Mouse (Mus musculus) stomach, postnatal 0 days (tissue): ENCODE results near the gene Tmem82. TPM values are rescaled to one million over a fixed set of nuclear protein-coding genes. Genes with fewer than 3 reads are reported as not detected.

ENCODE experiments used
- ATAC-seq: fragments of 200-750 bp; cut with Nextera tagmentation; 2 replicates; pipeline ENCODE4 v1.8.0; 2017; ENCODE audit not compliant: low FRiP score, low TSS enrichment
- DNase-seq: peaks from one replicate; pipeline ENCODE4 v3.0.0-alpha.2; 2016; ENCODE audit warnings: low spot score
- H3K27ac ChIP-seq: fragments of 300-500 bp; sonication (generic); replicated peaks from 2 replicates; pipeline ENCODE4 v1.5.1; 2014; ENCODE audit warnings: mild to moderate bottlenecking, control low read depth
- H3K27me3 ChIP-seq: fragments of 300-500 bp; sonication (generic); 2 replicates; pipeline ENCODE4 v1.6.1; 2014; ENCODE audit warnings: low read length; ENCODE audit not compliant: control insufficient read depth, insufficient read depth
- H3K36me3 ChIP-seq: fragments of 300-500 bp; sonication (generic); 2 replicates; pipeline ENCODE4 v1.6.1; 2014; ENCODE audit warnings: low read length, mixed read lengths; ENCODE audit not compliant: control insufficient read depth, insufficient read depth
- H3K4me1 ChIP-seq: fragments of 300-500 bp; sonication (generic); replicated peaks from 2 replicates; pipeline ENCODE4 v1.6.1; 2014; ENCODE audit warnings: antibody characterized with exemption; ENCODE audit not compliant: control insufficient read depth, insufficient read depth
- H3K4me2 ChIP-seq: fragments of 300-500 bp; sonication (generic); replicated peaks from 2 replicates; pipeline ENCODE4 v1.6.1; 2014; ENCODE audit warnings: low read depth, mild to moderate bottlenecking, control low read depth, moderate library complexity
- H3K4me3 ChIP-seq: fragments of 300-500 bp; sonication (generic); 2 replicates; pipeline ENCODE4 v1.5.1; 2014; ENCODE audit warnings: low read depth, low read length, control low read depth
- H3K9ac ChIP-seq: fragments of 300-500 bp; sonication (generic); 2 replicates; pipeline ENCODE4 v1.6.1; 2014; ENCODE audit warnings: mild to moderate bottlenecking, low read length, control low read depth, mixed read lengths
- H3K9me3 ChIP-seq: fragments of 300-500 bp; sonication (generic); 2 replicates; pipeline ENCODE4 v1.6.1; 2016; ENCODE audit warnings: low read length; ENCODE audit not compliant: control insufficient read depth
- CTCF ChIP-seq: IDR thresholded peaks from 2 replicates; pipeline ENCODE4 v1.5.1; 2016; ENCODE audit warnings: antibody characterized with exemption, low read depth, mild to moderate bottlenecking, moderate library complexity
- EP300 ChIP-seq: optimal IDR thresholded peaks from 2 replicates; pipeline ENCODE3; 2016; ENCODE audit warnings: antibody characterized with exemption
- WGBS: fragments of 180-500 bp; shearing (Covaris S2); extraction: QIAGEN DNeasy Blood & Tissue Kit; methylation state at CpG from one replicate; pipeline ENCODE4 v1.1.7; 2014; 5-methylcytosine and 5-hydroxymethylcytosine counted together
- polyA plus RNA-seq: library from polyadenylated mRNA; unstranded; fragments of >200 nt; fragmentation: Nextera tagmentation; extraction: Ambion mirVana; gene quantifications from 2 replicates; pipeline ENCODE4 v1.2.1, GENCODE M21; 2015

Gene Tmem82
- polyA plus RNA-seq, 1 experiment from 2014 or later: 2.2 TPM

GRCm38 (mm10) chr4:141636693-141637092, 18.3 kb upstream of the Tmem82 start:
- Histone ChIP-seq H3K4me3 (no peak overlapping the region), H3K27ac (no peak overlapping the region), H3K4me1 (no peaks in the 10 kb centered on the region), H3K4me2 (no peak overlapping the region), H3K9me3 (no peaks in the 10 kb centered on the region), H3K9ac (no peak overlapping the region), H3K36me3 (peaks cover 19% of the 10 kb centered on the region), H3K27me3 (no peaks in the 10 kb centered on the region)
- ATAC-seq (no peak), DNase-seq (no peak)
- TF ChIP-seq EP300: no peak
- no peak for TF ChIP-seq CTCF
- WGBS: 93% methylated on average over 5 of the region's 5 CpGs

GRCm38 (mm10) chr4:141635991-141636390, 17.6 kb upstream of the Tmem82 start:
- ATAC-seq: no peak
- 85% methylated on average over 9 of the region's 9 CpGs for WGBS
- Histone ChIP-seq H3K4me2 (no peak overlapping the region), H3K27me3 (no peaks in the 10 kb centered on the region), H3K9me3 (no peaks in the 10 kb centered on the region), H3K36me3 (peaks cover 26% of the 10 kb centered on the region), H3K4me3 (no peak overlapping the region), H3K9ac (no peak overlapping the region), H3K4me1 (no peaks in the 10 kb centered on the region), H3K27ac (no peak overlapping the region)
- TF ChIP-seq EP300: no peak
- TF ChIP-seq CTCF: no peak
- DNase-seq: no peak

GRCm38 (mm10) chr4:141632111-141632873, 13.9 kb upstream of the Tmem82 start:
- TF ChIP-seq CTCF: no peak
- no peak for TF ChIP-seq EP300
- Histone ChIP-seq H3K4me3 (no peak overlapping the region), H3K9me3 (no peaks in the 10 kb centered on the region), H3K4me1 (no peaks in the 10 kb centered on the region), H3K9ac (no peak overlapping the region), H3K36me3 (peaks cover 42% of the 10 kb centered on the region), H3K27ac (no peak overlapping the region), H3K4me2 (no peak overlapping the region), H3K27me3 (no peaks in the 10 kb centered on the region)
- no peak for ATAC-seq
- no peak for DNase-seq
- WGBS: 89% methylated on average over 21 of the region's 21 CpGs

GRCm38 (mm10) chr4:141631250-141631649, 12.8 kb upstream of the Tmem82 start:
- Histone ChIP-seq H3K4me3 (no peak overlapping the region), H3K4me1 (no peaks in the 10 kb centered on the region), H3K36me3 (peaks cover 41% of the 10 kb centered on the region), H3K27me3 (no peaks in the 10 kb centered on the region), H3K9ac (no peak overlapping the region), H3K9me3 (no peaks in the 10 kb centered on the region), H3K4me2 (no peak overlapping the region), H3K27ac (no peak overlapping the region)
- no peak for ATAC-seq
- no peak for DNase-seq
- TF ChIP-seq EP300: no peak
- TF ChIP-seq CTCF: no peak
- 94% methylated on average over 20 of the region's 20 CpGs for WGBS

- H3K4me1 ChIP-seq: no peaks in the 10 kb centered on the region
- no peak overlapping the region for H3K9ac ChIP-seq
- TF ChIP-seq CTCF (no peak), EP300 (no peak)
- no peak overlapping the region for H3K4me3 ChIP-seq
- H3K4me2 ChIP-seq: no peak overlapping the region
- DNase-seq (no peak), ATAC-seq (no peak)
- no peak overlapping the region for H3K27ac ChIP-seq
- WGBS: 94% methylated on average over 11 of the region's 11 CpGs
- no peaks in the 10 kb centered on the region for H3K27me3 ChIP-seq
- H3K9me3 ChIP-seq: no peaks in the 10 kb centered on the region
- peaks cover 44% of the 10 kb centered on the region for H3K36me3 ChIP-seq
These were observed 11.6 kb upstream of the Tmem82 start for GRCm38 (mm10) chr4:141630021-141630420.

GRCm38 (mm10) chr4:141628661-141629060, 10.2 kb upstream of the Tmem82 start:
- Histone ChIP-seq H3K4me1 (no peaks in the 10 kb centered on the region), H3K4me3 (no peak overlapping the region), H3K9ac (no peak overlapping the region), H3K36me3 (peaks cover 44% of the 10 kb centered on the region), H3K4me2 (no peak overlapping the region), H3K9me3 (no peaks in the 10 kb centered on the region), H3K27ac (no peak overlapping the region), H3K27me3 (no peaks in the 10 kb centered on the region)
- TF ChIP-seq EP300 (no peak), CTCF (no peak)
- DNase-seq (no peak), ATAC-seq (no peak)
- 81% methylated on average over 14 of the region's 14 CpGs for WGBS
